In the genomic region with DNA sequence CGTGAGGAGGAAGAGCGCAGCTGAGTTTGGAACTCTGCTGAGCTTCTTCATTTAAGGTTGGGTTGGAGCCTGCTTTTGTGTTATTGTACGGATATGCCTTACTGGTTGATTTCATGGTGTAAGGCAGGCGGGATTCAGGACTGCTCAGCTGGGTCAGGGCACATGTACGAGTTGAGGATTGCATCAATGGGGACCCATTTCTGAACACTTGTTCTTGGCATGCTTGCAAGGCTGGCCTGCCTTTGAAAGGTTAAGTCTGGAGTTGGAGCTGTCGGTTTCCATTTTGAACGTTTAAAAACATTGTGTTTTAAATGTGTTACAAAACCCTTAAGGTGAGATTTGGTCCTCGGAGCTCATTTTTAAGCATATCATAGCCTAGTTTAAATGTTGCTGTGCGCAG, we compare ENCODE assay signal across 12 mouse cellular contexts. TPM values are rescaled to one million over a fixed set of nuclear protein-coding genes. Genes with fewer than 3 reads are reported as not detected.
DNase-seq lines count a peak whose midpoint lies in the region; ATAC-seq and TF ChIP-seq lines count a peak whose summit lies in the region.
"Had no signal": no experiment of that assay in that cellular context is flagged by ENCODE, and none has a peak within 500 bp of the region (broad histone marks: within the 10 kb centered on the region; RNA-seq: fewer than 3 reads in every experiment).

No protein-coding gene starts in this region.

- H3K9ac ChIP-seq in heart, embryonic 12.5 days: no peak overlapping the region
- H3K9ac ChIP-seq in heart, embryonic 16.5 days (ENCODE audit: low read length): no peak overlapping the region
- H3K9ac ChIP-seq in liver, postnatal 0 days (replicated peaks): no peak overlapping the region; the same call in 1 of the 2 replicates
- H3K9ac ChIP-seq: intestine, embryonic 15.5 days; liver, embryonic 14.5 days had no signal

- no peak overlapping the region for H3K4me2 ChIP-seq in heart, embryonic 12.5 days
- H3K4me2 ChIP-seq in heart, embryonic 16.5 days (ENCODE audit: low read depth, low read length): no peak overlapping the region
- H3K4me2 ChIP-seq in liver, postnatal 0 days (ENCODE audit: low read depth, low read length): no peak overlapping the region
- H3K4me2 ChIP-seq: intestine, embryonic 15.5 days had no signal

- DNase-seq in heart, postnatal 10 days: no peak
- peak; percentile 26 for DNase-seq in brain, embryonic 14.5 days (ENCODE audit: low read depth)
- DNase-seq in liver, postnatal 0 days: no peak
- no peak for DNase-seq in spleen, postnatal 14 days (ENCODE audit: low spot score in 2 of 2)
- DNase-seq: cerebellum, postnatal 36 days; thymus, adult 2 months had no signal

- H3K4me3 ChIP-seq in heart, embryonic 12.5 days: no peak overlapping the region
- no peak overlapping the region for H3K4me3 ChIP-seq in heart, embryonic 16.5 days (ENCODE audit: low read length)
- no peak overlapping the region for H3K4me3 ChIP-seq in liver, postnatal 0 days (ENCODE audit: low read depth, low read length)
- H3K4me3 ChIP-seq: intestine, embryonic 15.5 days had no signal

- TF ChIP-seq CTCF in brain, embryonic 14.5 days (IDR thresholded peaks at IDR 0.05; ENCODE audit: borderline replicate concordance, extremely low read depth, insufficient read depth, insufficient read length): no peak
- TF ChIP-seq CTCF in liver, postnatal 0 days (IDR thresholded peaks at IDR 0.05; ENCODE audit: low read depth): no peak

- H3K4me1 ChIP-seq in heart, embryonic 12.5 days (replicated peaks): peaks cover 60% of the 10 kb centered on the region
- H3K4me1 ChIP-seq in heart, embryonic 16.5 days (ENCODE audit: control insufficient read depth, insufficient read depth, low read length): peaks cover 46% of the 10 kb centered on the region
- peaks cover 16% of the 10 kb centered on the region for H3K4me1 ChIP-seq in liver, postnatal 0 days (ENCODE audit: insufficient read depth)

- no peaks in the 10 kb centered on the region for H3K27me3 ChIP-seq in heart, embryonic 12.5 days (replicated peaks)
- no peaks in the 10 kb centered on the region for H3K27me3 ChIP-seq in heart, embryonic 16.5 days (ENCODE audit: control insufficient read depth, insufficient read depth, low read length)
- H3K27me3 ChIP-seq in liver, postnatal 0 days (ENCODE audit: insufficient read depth, low read length): no peaks in the 10 kb centered on the region
- H3K27me3 ChIP-seq: intestine, embryonic 15.5 days had no signal

- no peak for TF ChIP-seq POLR2A in brain, embryonic 14.5 days (IDR thresholded peaks at IDR 0.05; ENCODE audit: borderline replicate concordance, extremely low read depth, insufficient read depth, insufficient read length, poor library complexity, severe bottlenecking)

- intact Hi-C loops in heart, postnatal 10 days (cut with DNase I): no loop called here

- peak overlapping the region; percentile 50 for H3K27ac ChIP-seq in heart, embryonic 12.5 days (ENCODE audit: poor library complexity, severe bottlenecking)
- H3K27ac ChIP-seq in heart, embryonic 16.5 days (ENCODE audit: low read length): peak overlapping the region; percentile 75
- H3K27ac ChIP-seq in liver, postnatal 0 days (ENCODE audit: low read depth): peak overlapping the region; percentile 75
- H3K27ac ChIP-seq: intestine, embryonic 15.5 days; liver, embryonic 14.5 days had no signal

- H3K36me3 ChIP-seq in heart, embryonic 12.5 days: peaks cover 18% of the 10 kb centered on the region; the same call in 1 of the 2 replicates
- no peaks in the 10 kb centered on the region for H3K36me3 ChIP-seq in heart, embryonic 16.5 days (ENCODE audit: control insufficient read depth, insufficient read depth)
- no peaks in the 10 kb centered on the region for H3K36me3 ChIP-seq in liver, postnatal 0 days (replicated peaks; ENCODE audit: insufficient read depth, low read length)
- H3K36me3 ChIP-seq: intestine, embryonic 15.5 days had no signal

- H3K9me3 ChIP-seq in heart, embryonic 12.5 days (replicated peaks): no peaks in the 10 kb centered on the region
- H3K9me3 ChIP-seq in heart, embryonic 16.5 days (replicated peaks; ENCODE audit: control insufficient read depth, low read length): no peaks in the 10 kb centered on the region
- no peaks in the 10 kb centered on the region for H3K9me3 ChIP-seq in liver, postnatal 0 days (ENCODE audit: low read length)
- H3K9me3 ChIP-seq: intestine, embryonic 15.5 days had no signal

- ATAC-seq in heart, embryonic 12.5 days (ENCODE audit: insufficient number of reproducible peaks, low FRiP score): no peak
- no peak for ATAC-seq in heart, embryonic 16.5 days (replicated peaks; ENCODE audit: extremely low read depth, insufficient read depth, low FRiP score)
- ATAC-seq in liver, postnatal 0 days: no peak
- no peak for ATAC-seq in granulocyte monocyte progenitor cell, adult 5-6 weeks (replicated peaks; ENCODE audit: poor library complexity, severe bottlenecking)
- ATAC-seq in activated CD4-positive, CD25-positive, alpha-beta regulatory T cell, adult 4 months: no peak
- ATAC-seq: intestine, embryonic 15.5 days had no signal

- 79% methylated on average over 9 of the region's 9 CpGs for WGBS in heart, embryonic 12.5 days
- 80% methylated on average over 9 of the region's 9 CpGs for WGBS in heart, embryonic 16.5 days
- 68% methylated on average over 9 of the region's 9 CpGs for WGBS in liver, postnatal 0 days (ENCODE audit: insufficient replicate concordance)

- no peak for TF ChIP-seq EP300 in liver, postnatal 0 days (IDR thresholded peaks at IDR 0.05; ENCODE audit: low read depth)

RNA-seq across cellular contexts. Expression of a gene that starts 15.7 kb away (rescaled TPM):
- 76.6 and 76.7 TPM in 2 replicates for polyA plus RNA-seq in heart, embryonic 12.5 days (2016; fragmentation: Nextera tagmentation; extraction: Ambion mirVana)
- total RNA-seq in heart, postnatal 10 days (2021): 10 to 100 TPM; 79.7 to 83.3 TPM
- polyA plus RNA-seq in brain, embryonic 14.5 days (2012; rRNA removed): 111 and 144 TPM in 2 replicates
- 69.3 and 72.1 TPM in 2 replicates for polyA plus RNA-seq in heart, embryonic 16.5 days (2015; fragmentation: Nextera tagmentation; extraction: Ambion mirVana)
- 10.8 and 11.0 TPM in 2 replicates for polyA plus RNA-seq in liver, postnatal 0 days (2015; fragmentation: Nextera tagmentation; extraction: Ambion mirVana)
- 48.1 and 61.5 TPM in 2 replicates for total RNA-seq in granulocyte monocyte progenitor cell, adult 5-6 weeks (2014; fragmentation: Nextera tagmentation)
- total RNA-seq in granulocyte monocyte progenitor cell, adult 5-6 weeks (2017): 25.1 and 31.4 TPM in 2 replicates
- polyA plus RNA-seq in activated CD4-positive, CD25-positive, alpha-beta regulatory T cell, adult 4 months (2017; shearing (Covaris generic)): 10 to 100 TPM; 58.0 to 63.8 TPM

RNA-seq across cellular contexts. Expression of a gene that starts 16.0 kb away (rescaled TPM):
- polyA plus RNA-seq in heart, embryonic 12.5 days (2016; fragmentation: Nextera tagmentation; extraction: Ambion mirVana): 8.2 and 9.1 TPM in 2 replicates
- total RNA-seq in heart, postnatal 10 days (2021): 1 to 10 TPM; 2.7 to 5.8 TPM
- 8.6 and 8.9 TPM in 2 replicates for polyA plus RNA-seq in brain, embryonic 14.5 days (2012; rRNA removed)
- polyA plus RNA-seq in heart, embryonic 16.5 days (2015; fragmentation: Nextera tagmentation; extraction: Ambion mirVana): 6.0 and 7.5 TPM in 2 replicates
- 1.0 and 1.2 TPM in 2 replicates for polyA plus RNA-seq in liver, postnatal 0 days (2015; fragmentation: Nextera tagmentation; extraction: Ambion mirVana)
- total RNA-seq in granulocyte monocyte progenitor cell, adult 5-6 weeks (2014; fragmentation: Nextera tagmentation): 8.7 and 11.9 TPM in 2 replicates
- total RNA-seq in granulocyte monocyte progenitor cell, adult 5-6 weeks (2017): 7.6 and 12.5 TPM in 2 replicates
- 1 to 10 TPM in 1 of 2 experiments, under 1 TPM in 1; 0.42 to 1.9 TPM for polyA plus RNA-seq in activated CD4-positive, CD25-positive, alpha-beta regulatory T cell, adult 4 months (2017; shearing (Covaris generic))
